Mouse (Mus musculus) retina, postnatal 1 day (tissue): ENCODE measurements around the gene Nelfe.
"Not testable (repeated sequence)": the region's sequence is repeated elsewhere in the genome, so short reads cannot be mapped to it uniquely, and the experiment has no call there.

ENCODE experiments used
- DNase-seq: peaks from one replicate; pipeline ENCODE4 v3.0.0-alpha.2; 2012

Nelfe gene

GRCm38 (mm10) chr17:34849722-34850516, at the start of gene Nelfe, which contains the start of gene Skiv2l:
TSS of gene Nelfe (plus strand) at chr17:34850391.
TSS of gene Skiv2l (minus strand) at chr17:34850210.
- peak; percentile 98 for DNase-seq

DNA sequence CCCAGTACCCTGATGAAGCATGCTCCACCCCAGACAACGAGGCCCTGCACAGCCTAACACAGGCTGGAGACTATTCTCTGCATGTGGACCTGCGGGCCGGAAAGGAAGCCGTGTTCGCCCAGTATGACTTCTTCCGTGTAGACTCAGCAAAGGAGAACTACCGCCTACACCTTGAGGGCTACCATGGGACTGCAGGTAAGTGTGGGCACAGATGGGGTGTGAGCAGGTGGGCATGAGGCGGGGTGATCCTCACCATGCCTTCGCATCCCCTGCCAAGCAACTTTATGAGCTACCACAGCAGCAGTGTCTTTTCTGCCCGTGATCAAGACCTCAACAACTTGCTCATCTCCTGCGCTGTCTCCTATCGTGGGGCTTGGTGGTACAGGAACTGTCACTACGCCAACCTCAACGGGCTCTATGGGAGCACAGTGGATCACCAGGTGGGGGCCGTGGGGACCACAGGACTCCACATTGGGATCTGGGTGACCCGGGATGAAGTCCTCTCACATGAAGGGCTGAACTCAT, 49.3 kb upstream of the Nelfe start:
- not testable (repeated sequence) for DNase-seq

DNA sequence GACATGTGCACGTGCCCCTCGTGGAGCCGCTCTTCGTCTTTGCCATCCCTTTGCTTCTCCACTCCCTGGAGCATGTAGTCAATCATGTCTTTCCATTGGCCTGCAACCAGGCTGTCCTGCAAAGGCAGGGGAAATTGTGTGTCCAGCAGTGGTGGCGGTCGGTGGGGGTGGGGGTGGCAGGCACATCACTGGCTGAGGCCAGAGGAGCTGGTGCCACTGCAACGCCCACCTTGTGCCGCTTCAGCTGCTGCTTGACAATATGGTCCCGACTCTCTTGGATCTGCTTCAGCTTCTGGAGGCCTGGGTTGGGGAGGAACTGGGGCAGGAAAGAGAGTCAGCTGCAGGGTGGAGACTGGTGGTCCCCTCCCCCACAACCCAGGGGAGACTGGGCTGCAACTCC, 47.4 kb upstream of the Nelfe start:
- not testable (repeated sequence) for DNase-seq

GRCm38 (mm10) chr17:34803367-34803766, 46.8 kb upstream of the Nelfe start:
- not testable (repeated sequence) for DNase-seq

DNA sequence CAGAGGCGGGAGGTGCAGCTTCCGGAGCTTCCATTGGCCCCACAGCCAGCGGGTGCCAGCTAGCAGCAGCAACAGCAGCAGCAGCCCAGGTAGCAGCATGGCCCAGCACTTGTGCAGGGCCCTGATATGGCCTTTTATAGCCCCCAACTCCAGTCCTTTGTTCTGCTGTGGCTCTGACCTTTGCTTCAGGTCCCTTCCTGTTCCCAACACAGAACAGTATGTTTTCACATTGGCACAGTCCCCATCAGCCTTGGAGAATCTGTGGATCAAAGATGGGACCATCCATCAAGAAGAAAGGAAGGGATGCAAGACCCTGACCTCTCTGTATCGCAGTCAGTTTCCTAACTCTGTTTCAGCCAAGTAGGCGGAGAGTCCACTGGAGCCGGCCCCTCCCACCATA, 45.9 kb upstream of the Nelfe start, which contains the start of gene Cyp21a1:
Gene Cyp21a1, minus strand, starts transcription at position 261 of the 400 bp plus-strand sequence.
- not testable (repeated sequence) for DNase-seq

GRCm38 (mm10) chr17:34804871-34805562, 45.2 kb upstream of the Nelfe start:
- peak; percentile 8 for DNase-seq

DNA sequence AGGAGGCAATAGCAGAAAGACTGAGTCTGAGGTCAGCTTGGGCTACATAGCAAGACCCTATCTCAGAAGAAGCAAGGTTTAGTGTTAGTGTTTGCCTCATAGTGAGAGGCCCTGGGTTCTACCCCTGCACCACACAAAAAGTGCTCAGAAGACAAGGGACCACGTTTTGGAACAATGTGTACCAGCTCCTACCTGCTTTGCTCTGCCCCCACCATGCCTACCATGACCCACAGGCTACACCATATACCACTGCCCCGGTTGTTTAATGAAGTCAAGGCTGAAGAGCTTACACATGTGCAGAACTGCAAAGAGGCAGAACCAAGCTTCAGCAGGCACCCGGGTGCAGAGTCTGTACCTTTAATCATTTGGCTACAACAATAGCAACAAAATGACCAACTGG, 43.0 kb upstream of the Nelfe start:
- no peak for DNase-seq

DNA sequence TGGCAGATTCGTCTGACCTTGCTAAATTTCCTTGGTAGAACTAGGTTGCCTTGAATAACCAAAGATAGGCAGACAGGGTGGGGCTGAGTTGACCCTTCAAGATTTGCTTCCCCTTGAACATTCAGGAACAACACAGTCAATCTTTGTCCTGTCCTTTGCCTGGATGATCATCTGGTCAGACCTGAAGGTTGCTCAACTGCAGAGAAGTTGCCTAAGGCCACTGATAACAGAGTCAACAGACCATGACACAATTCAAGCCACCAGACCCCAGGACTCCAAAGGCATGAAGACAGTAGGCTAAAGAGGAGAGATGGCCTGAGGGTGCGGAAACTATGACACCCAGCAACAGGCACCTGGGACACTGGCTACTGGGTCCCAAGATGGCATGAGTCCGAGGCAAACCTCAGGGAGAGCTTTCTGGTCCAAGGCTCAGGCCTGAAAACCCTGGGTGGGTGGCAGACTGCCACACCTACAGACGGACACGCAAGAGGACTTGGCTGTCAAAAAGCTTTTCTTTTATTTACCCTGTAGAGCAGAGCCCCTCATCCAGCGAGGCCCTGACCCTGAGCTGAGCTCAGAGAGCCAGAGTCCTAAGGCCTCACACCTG, 41.5 kb upstream of the Nelfe start:
- DNase-seq: no peak

DNA sequence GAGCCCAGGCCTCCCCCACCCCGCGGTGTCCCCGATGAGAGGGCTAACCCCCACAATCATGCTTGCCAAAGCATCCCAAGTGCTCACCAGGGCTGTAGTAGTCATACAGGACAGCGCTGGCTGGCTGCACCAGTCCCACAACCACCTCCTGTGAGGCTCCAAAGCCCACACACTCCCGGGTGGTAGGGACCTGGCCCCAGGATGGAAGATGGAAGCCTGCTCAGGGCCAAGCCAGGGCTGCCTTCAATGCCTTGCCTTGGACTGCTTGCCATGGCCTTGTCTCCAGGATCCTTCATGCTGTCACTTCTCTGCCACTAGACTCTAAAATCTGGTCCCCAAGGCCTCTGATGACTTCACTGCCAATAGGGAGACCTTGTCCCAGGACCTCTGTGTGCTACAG, 39.8 kb upstream of the Nelfe start:
- not testable (repeated sequence) for DNase-seq

- not testable (repeated sequence) for DNase-seq
Measured at GRCm38 (mm10) chr17:34810811-34811210, 39.4 kb upstream of the Nelfe start.

DNA sequence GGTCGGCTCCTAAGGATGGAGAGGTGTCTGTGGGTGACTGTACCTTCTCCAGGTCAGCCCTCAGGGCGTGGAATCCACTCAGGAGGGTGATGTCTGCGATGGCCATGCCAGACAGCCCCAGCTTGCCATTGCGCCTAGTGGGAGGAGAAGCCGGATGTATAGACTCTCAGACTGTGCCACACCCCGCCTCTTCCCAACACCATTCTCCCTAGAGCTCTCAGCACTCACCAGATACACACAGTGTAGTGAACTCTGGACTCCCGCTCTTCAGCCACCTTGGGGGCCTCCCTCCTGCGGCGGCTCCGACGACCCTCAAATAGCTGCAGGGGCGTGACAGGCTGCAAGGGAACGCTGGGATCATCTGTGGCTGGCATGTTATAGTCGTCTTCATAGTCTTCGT, 38.9 kb upstream of the Nelfe start:
- no peak for DNase-seq

DNA sequence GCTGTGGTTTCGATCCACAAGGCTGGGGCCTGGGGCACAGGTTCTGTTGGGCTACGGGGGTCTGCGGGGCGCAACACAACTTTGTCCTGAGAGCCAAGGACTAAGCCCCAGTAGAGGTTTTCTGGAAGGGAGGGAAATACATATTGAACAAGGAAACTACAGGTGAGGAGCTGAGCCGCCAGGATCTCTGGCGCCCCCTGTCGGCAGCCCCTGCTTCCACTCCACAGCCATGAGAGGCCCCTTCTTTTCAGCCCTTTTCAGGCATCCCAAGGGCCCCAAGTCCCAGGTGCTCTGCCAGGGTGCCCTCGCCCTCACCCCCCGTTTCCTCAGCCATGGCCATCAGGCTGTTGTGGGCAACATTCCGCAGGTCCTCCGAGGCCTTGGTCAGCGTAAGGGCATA, 36.4 kb upstream of the Nelfe start:
- DNase-seq: peak; percentile 30

DNA sequence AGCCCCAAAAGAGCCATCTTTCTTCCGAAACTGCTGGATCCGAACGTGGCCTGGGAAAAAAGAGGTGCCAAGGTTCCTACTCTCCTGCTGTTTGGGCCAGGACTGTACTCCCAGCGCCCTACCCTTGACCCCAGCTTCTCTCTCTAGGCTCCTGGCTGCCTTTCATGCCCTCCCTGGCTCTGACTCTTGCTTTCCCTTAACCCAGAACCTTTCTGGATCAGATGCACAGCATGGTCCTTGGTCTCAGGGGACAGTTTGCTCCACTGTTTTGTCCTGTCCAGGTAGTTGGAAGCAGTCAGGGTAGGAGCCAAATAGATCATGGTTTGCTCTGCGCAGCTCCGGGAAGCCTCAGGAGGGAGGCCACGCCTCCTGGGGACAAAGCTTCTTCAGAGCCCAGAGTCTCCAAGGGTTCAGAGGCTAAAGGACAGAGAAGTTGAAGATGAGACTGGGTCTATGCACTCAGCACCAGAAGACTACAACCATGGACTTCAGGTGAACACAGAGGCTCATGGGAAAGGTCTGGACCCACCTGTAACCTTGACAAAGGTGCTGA, 35.3 kb upstream of the Nelfe start:
- DNase-seq: no peak

- not testable (repeated sequence) for DNase-seq
Measured at GRCm38 (mm10) chr17:34830776-34831175, 19.4 kb upstream of the Nelfe start.

DNA sequence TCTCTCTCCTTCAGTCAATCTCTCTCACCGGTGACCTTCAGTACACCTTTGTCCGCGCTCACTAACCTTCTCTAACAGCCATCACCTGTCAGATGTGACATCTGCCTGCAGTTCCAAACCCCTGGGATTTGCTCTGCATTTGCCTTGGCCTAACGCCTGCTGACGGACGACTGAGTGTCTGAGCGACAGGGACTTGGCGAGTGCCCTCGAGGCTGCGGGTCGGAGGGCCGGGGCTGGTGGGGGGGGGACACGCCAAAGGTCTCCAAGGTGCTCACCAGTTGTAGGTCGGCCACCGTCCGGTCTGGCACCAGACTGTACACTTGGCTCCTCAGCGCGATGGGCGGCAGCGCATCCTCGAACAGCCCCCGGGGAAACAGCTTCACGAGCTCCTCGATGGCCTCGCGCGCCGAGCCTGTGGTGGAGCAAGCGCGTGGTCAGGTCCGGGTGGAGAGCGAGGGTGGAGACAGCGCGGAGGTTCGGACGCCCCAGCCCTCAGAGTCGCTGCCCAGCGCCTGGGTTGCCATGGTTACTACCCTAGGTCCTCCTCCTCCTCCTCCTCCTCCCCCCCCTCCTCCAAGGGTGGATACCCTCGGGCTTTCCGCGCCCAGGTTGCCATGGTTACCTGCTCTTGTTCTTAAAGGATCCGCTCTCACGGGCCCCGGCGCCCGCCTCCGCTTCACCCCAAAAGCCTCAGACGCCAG, 13.9 kb upstream of the Nelfe start:
- DNase-seq: no peak

GRCm38 (mm10) chr17:34836856-34837221, 13.4 kb upstream of the Nelfe start, which contains the start of the genes Stk19 and Dxo:
TSS of gene Stk19 (minus strand) at chr17:34836945.
TSS of gene Dxo (plus strand) at chr17:34837019.
- peak; percentile 98 for DNase-seq

DNA sequence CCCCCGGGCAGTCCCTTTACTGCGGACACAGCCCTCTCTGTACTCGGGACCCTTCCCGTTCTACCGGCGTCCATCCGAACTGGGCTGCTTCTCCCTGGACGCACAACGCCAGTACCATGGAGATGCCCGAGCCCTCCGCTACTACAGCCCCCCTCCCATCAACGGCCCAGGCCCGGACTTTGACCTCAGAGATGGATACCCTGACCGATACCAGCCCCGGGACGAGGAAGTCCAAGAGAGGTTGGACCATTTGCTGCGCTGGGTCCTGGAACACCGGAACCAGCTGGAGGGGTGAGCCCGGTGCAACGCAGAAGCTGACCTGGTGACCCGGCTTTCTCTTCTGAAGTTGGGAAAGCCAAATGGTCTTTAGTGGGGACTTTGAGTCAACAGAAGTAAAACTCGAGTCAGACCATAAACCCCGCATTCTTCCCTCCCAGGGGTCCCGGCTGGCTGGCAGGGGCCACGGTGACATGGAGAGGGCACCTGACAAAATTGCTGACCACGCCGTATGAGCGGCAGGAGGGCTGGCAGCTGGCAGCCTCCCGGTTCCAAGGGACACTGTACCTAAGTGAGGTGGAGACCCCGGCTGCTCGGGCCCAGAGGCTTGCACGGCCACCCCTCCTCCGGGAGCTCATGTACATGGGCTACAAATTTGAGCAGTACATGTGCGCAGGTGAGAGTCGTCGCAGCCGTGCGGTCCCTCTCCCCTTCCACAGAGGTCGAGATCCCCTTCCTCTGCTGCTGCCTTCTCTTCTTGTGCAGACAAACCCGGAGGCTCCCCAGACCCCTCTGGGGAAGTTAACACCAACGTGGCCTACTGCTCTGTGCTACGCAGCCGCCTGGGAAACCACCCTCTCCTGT, 12.5 kb upstream of the Nelfe start:
- no peak for DNase-seq

- DNase-seq: no peak
Measured at GRCm38 (mm10) chr17:34838785-34839184, 11.4 kb upstream of the Nelfe start.

DNA sequence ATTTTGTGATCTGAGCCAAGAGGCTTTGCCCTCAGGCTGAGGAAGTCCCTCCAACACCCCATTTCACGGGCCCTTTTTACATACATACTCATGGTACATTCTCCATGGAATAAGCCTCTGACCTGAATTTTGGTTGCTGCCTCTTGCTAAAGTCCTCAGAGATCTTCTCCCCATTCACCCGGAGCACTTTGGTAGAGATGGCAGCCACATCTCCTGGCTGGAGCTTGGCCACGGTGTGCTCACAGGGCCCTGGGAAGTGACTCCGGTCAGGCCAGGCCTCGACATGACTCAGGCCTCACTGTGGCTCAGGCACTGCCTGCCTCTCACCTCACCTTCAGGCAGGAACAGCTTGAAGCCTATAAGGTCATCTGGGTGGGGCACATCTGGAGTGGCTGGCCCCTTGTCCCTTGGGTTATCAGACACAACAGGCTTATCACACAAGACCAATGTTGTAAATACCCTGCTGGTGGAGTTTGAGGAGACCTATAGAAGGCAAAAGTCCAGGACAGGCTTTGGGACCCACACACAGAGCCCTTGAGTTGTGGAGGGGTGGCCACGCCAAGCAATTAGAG, 9.4 kb upstream of the Nelfe start:
- DNase-seq: no peak

DNA sequence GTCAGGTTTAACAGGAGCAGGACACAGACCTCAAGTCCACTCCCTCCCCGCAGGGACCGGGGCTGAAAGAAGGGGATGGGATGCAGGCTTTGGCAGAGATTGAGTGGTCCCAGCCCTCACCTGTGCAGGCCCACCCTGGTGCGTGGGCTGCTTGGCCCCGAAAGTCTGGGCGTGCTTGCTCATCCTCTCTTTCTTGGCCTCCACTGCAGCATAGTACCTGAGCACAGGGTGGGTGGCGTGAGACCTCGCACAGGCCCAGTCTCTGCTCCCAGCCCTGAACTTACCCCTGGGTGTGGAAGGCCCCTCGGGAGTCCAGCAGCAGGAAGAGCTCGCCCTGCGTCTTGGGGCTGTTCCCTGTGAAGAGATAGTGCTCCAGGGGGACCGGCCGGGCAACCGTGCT, 5.3 kb upstream of the Nelfe start:
- DNase-seq: no peak

GRCm38 (mm10) chr17:34847192-34847591, 3.0 kb upstream of the Nelfe start:
- no peak for DNase-seq
